Mouse (Mus musculus): ENCODE measurements at regions not wholly inside any gene's neighbourhood (a gene's known extent, or its start where the extent isn't known, plus 50 kb on each side); places are given as distances from the start of the nearest gene placed in this dataset.
A peak's percentile ranks its signal among the peaks of the same experiment; 100 is the strongest.

GRCm38 (mm10) chr2:11416122-11416521 is 137.8 kb downstream of the Pfkfb3 start:
- DNase-seq (ENCODE audit: low spot score in 2 of 2): no peak

GRCm38 (mm10) chr2:11412521-11412920 is 141.4 kb downstream of the Pfkfb3 start:
- DNase-seq (ENCODE audit: low spot score in 2 of 2): no peak

- DNase-seq (ENCODE audit: low spot score in 2 of 2): no peak
Measured at GRCm38 (mm10) chr2:11408497-11408896, 145.4 kb downstream of the Pfkfb3 start.

GRCm38 (mm10) chr2:11406103-11406615 is 147.7 kb downstream of the Pfkfb3 start:
- DNase-seq (ENCODE audit: low spot score in 2 of 2): no peak

GRCm38 (mm10) chr2:11402218-11402848 is 151.5 kb downstream of the Pfkfb3 start:
- no peak for DNase-seq (ENCODE audit: low spot score in 2 of 2)

GRCm38 (mm10) chr2:11399411-11399810 is 154.5 kb downstream of the Pfkfb3 start:
- no peak for DNase-seq (ENCODE audit: low spot score in 2 of 2)

GRCm38 (mm10) chr2:11398949-11399348 is 154.9 kb downstream of the Pfkfb3 start:
- DNase-seq (ENCODE audit: low spot score in 2 of 2): no peak

- DNase-seq (ENCODE audit: low spot score in 2 of 2): no peak
Measured at GRCm38 (mm10) chr2:11398391-11398790, 155.5 kb downstream of the Pfkfb3 start.

- DNase-seq (ENCODE audit: low spot score in 2 of 2): no peak
Measured at GRCm38 (mm10) chr2:11396835-11397234, 157.0 kb downstream of the Pfkfb3 start.

GRCm38 (mm10) chr2:11394675-11395349 is 159.1 kb downstream of the Pfkfb3 start:
- DNase-seq (ENCODE audit: low spot score in 2 of 2): no peak

- DNase-seq (ENCODE audit: low spot score in 2 of 2): peak; percentile 19 to 29
Measured at GRCm38 (mm10) chr2:11391725-11392124, 162.2 kb downstream of the Pfkfb3 start.

- no peak for DNase-seq (ENCODE audit: low spot score in 2 of 2)
Measured at GRCm38 (mm10) chr2:11390667-11391334, 163.1 kb downstream of the Pfkfb3 start.

GRCm38 (mm10) chr2:11387623-11388022 is 166.3 kb downstream of the Pfkfb3 start:
- no peak for DNase-seq (ENCODE audit: low spot score in 2 of 2)

GRCm38 (mm10) chr2:11383815-11384214 is 170.1 kb downstream of the Pfkfb3 start:
- DNase-seq (ENCODE audit: low spot score in 2 of 2): no peak

GRCm38 (mm10) chr2:11377213-11377612 is 176.7 kb downstream of the Pfkfb3 start:
- DNase-seq (ENCODE audit: low spot score in 2 of 2): no peak

- DNase-seq (ENCODE audit: low spot score in 2 of 2): no peak
Measured at GRCm38 (mm10) chr2:11375726-11376454, 178.0 kb downstream of the Pfkfb3 start.

GRCm38 (mm10) chr2:11375092-11375491 is 178.8 kb downstream of the Pfkfb3 start:
- peak in 1 of 2 experiments; percentile 11 for DNase-seq (ENCODE audit: low spot score in 2 of 2)

- no peak for DNase-seq (ENCODE audit: low spot score in 2 of 2)
Measured at GRCm38 (mm10) chr2:11370273-11370672, 183.6 kb downstream of the Pfkfb3 start.

GRCm38 (mm10) chr2:11367319-11367718 is 186.6 kb downstream of the Pfkfb3 start:
- DNase-seq (ENCODE audit: low spot score in 2 of 2): no peak

- no peak for DNase-seq (ENCODE audit: low spot score in 2 of 2)
Measured at GRCm38 (mm10) chr2:11365815-11366214, 188.1 kb downstream of the Pfkfb3 start.

- no peak for DNase-seq (ENCODE audit: low spot score in 2 of 2)
Measured at GRCm38 (mm10) chr2:11365371-11365770, 188.5 kb downstream of the Pfkfb3 start.

- no peak for DNase-seq (ENCODE audit: low spot score in 2 of 2)
Measured at GRCm38 (mm10) chr2:11364111-11364510, 189.8 kb downstream of the Pfkfb3 start.

Data from frontal cortex, postnatal 10 days (tissue).